Mouse (Mus musculus) cortical plate, adult 2 months (tissue): ENCODE data around the gene Ebpl. TPM values are rescaled to one million over a fixed set of nuclear protein-coding genes. Genes with fewer than 3 reads are reported as not detected.

ENCODE experiments used
- H3K27ac ChIP-seq: fragments of 200-500 bp; 2 replicates; pipeline ENCODE4 v1.5.1; 2012; ENCODE audit warnings: low read length, control low read depth, inconsistent platforms; ENCODE audit not compliant: insufficient read depth
- H3K4me1 ChIP-seq: fragments of 200-500 bp; 2 replicates; pipeline ENCODE4 v1.6.1; 2011; ENCODE audit warnings: low read length; ENCODE audit not compliant: control insufficient read depth, insufficient read depth
- H3K4me3 ChIP-seq: fragments of 200-500 bp; 2 replicates; pipeline ENCODE4 v1.5.1; 2011; ENCODE audit warnings: mild to moderate bottlenecking, low read length, control low read depth; ENCODE audit not compliant: insufficient read depth
- CTCF ChIP-seq: fragments of 200-500 bp; IDR thresholded peaks from 2 replicates; pipeline ENCODE4 v1.5.1; 2011; ENCODE audit warnings: mild to moderate bottlenecking, control low read depth, low read length; ENCODE audit not compliant: insufficient read depth; ENCODE audit errors: extremely low read depth
- POLR2A ChIP-seq: fragments of 200-500 bp; IDR thresholded peaks from 2 replicates; pipeline ENCODE4 v1.6.1; 2011; ENCODE audit warnings: mild to moderate bottlenecking, low read length, control low read depth; ENCODE audit not compliant: insufficient read depth; ENCODE audit errors: extremely low read depth
- polyA plus RNA-seq: library from polyadenylated mRNA; depleted of rRNA; stranded (reverse); fragments of >200 nt; gene quantifications from 2 replicates; pipeline ENCODE4 v1.2.3, GENCODE M21; 2012; rRNA removed

Ebpl gene
- polyA plus RNA-seq: 3.9 and 4.0 TPM in 2 replicates

GRCm38 (mm10) chr14:61360131-61360980 is at the start of gene Ebpl:
Ebpl (minus strand) TSS chr14:61360439.
- TF ChIP-seq POLR2A: peak; percentile 61
- no peak for TF ChIP-seq CTCF
- no peak within 1 kb of the TSS for H3K27ac ChIP-seq

GRCm38 (mm10) chr14:61410020-61410419 is 49.8 kb upstream of the Ebpl start:
- Histone ChIP-seq H3K27ac (no peak overlapping the region), H3K4me3 (no peak overlapping the region), H3K4me1 (peaks cover 4% of the 10 kb centered on the region)
- no peak for TF ChIP-seq POLR2A
- no peak for TF ChIP-seq CTCF

More at GRCm38 (mm10) chr14:61360131-61360980, at the start of gene Ebpl:
- Histone ChIP-seq H3K4me3 (peak within 1 kb of the TSS; percentile 46), H3K4me1 (no peaks in the 10 kb centered on the region)

GRCm38 (mm10) chr14:61407055-61407454 is 46.8 kb upstream of the Ebpl start:
- TF ChIP-seq CTCF (no peak), POLR2A (no peak)
- Histone ChIP-seq H3K4me3 (no peak overlapping the region), H3K27ac (no peak overlapping the region), H3K4me1 (peaks cover 1% of the 10 kb centered on the region; the same call in 1 of the 2 replicates)

- Histone ChIP-seq H3K4me1 (peaks cover 1% of the 10 kb centered on the region; the same call in 1 of the 2 replicates), H3K27ac (no peak overlapping the region), H3K4me3 (no peak overlapping the region)
- no peak for TF ChIP-seq CTCF
- TF ChIP-seq POLR2A: no peak
Observed at GRCm38 (mm10) chr14:61405761-61406160, 45.5 kb upstream of the Ebpl start.

DNA sequence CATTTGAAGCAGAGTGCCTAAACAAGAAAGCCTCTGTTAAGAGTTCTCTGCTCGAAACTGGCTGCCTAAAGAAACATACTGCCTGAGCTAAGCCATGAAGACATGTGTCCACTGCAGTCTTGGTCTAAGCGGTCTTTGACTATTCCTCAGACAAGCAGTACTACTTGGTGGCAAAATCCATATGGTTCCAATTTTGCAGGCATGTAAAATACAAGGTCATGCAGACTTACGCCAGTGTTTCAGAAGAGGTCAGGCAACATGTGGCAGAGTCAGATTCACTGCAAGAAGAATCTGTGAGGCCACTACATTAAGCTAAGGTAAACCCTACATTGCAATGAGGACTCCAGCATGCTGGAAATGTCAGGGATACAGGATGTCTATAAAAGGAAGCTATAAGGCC is 44.7 kb upstream of the Ebpl start:
- no peak overlapping the region for H3K4me3 ChIP-seq
- TF ChIP-seq POLR2A (no peak), CTCF (no peak)
- peaks cover 1% of the 10 kb centered on the region; the same call in 1 of the 2 replicates for H3K4me1 ChIP-seq
- no peak overlapping the region for H3K27ac ChIP-seq

DNA sequence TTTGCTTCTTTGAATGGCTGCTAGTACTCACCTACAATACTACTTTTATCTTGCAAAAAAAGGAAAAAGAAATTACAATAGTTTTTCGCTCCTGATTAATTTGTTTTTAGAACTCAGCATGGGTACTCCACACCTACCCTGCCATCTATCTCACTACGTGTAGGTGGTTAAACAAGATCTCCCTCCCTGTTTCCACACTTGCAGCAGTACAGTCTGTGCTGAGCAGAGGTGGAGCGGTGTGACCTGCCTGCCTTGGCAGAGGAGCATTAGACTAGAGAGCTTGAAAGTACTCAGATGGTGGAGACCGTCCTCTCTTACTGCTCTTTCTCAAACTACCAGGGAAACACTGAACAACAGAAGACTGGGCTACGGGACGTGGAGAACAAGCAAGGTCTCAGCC is 34.5 kb upstream of the Ebpl start:
- no peak for TF ChIP-seq POLR2A
- no peak for TF ChIP-seq CTCF
- Histone ChIP-seq H3K4me1 (peaks cover 3% of the 10 kb centered on the region; the same call in 1 of the 2 replicates), H3K4me3 (no peak overlapping the region), H3K27ac (no peak overlapping the region)

GRCm38 (mm10) chr14:61390586-61390985 is 30.3 kb upstream of the Ebpl start:
- Histone ChIP-seq H3K4me3 (no peak overlapping the region), H3K27ac (no peak overlapping the region), H3K4me1 (peaks cover 3% of the 10 kb centered on the region; the same call in 1 of the 2 replicates)
- no peak for TF ChIP-seq CTCF
- TF ChIP-seq POLR2A: no peak

GRCm38 (mm10) chr14:61367290-61367689 is 7.1 kb upstream of the Ebpl start:
- Histone ChIP-seq H3K4me3 (no peak overlapping the region), H3K27ac (no peak overlapping the region; the same call in 1 of the 2 replicates), H3K4me1 (no peaks in the 10 kb centered on the region; the same call in 1 of the 2 replicates)
- TF ChIP-seq CTCF (no peak), POLR2A (no peak)

DNA sequence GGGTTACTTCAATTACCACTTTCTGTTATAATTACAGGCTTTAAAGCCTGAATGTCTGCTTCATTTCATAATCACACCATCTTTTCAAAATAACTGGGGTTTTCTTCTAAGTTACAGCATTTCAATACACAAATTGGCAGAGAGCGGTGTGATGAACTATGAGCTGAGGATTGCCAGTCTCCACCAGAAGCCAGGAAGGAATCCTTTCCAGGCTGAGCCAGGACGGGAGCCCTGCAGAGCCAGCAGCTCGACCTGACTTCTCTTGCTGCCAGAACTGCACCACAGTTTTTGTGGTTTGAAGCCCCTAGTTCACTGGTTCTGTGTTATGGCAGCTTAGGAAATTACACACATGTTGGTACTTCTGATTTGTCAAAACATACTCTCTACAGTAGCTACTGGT is 4.4 kb upstream of the Ebpl start:
- no peak for TF ChIP-seq CTCF
- TF ChIP-seq POLR2A: no peak
- Histone ChIP-seq H3K4me1 (no peaks in the 10 kb centered on the region; the same call in 1 of the 2 replicates), H3K27ac (no peak overlapping the region), H3K4me3 (no peak overlapping the region)

DNA sequence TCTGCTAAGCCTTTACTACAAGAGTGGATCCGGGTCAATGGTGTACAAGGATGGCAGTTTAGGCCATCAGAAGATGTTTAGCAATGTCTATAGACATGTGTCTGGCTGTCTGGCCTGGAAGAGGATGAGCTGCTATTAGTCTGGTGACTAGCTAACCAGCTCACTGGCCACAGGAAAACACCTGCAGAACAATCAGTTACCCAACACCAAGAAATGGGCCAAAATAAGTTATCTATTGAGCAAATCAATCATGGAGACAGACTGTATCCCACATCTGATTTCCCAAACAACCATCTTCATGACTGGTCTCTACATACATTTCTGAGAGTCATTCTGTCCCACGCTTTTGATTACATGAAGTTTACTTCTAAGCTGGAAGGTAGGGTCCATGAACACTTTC is 3.5 kb upstream of the Ebpl start:
- Histone ChIP-seq H3K27ac (no peak overlapping the region), H3K4me1 (no peaks in the 10 kb centered on the region; the same call in 1 of the 2 replicates), H3K4me3 (no peak overlapping the region)
- TF ChIP-seq POLR2A (no peak), CTCF (no peak)
